Mouse (Mus musculus) forebrain, postnatal 0 days (tissue): ENCODE results near the gene Rtl5. TPM values are rescaled to one million over a fixed set of nuclear protein-coding genes. Genes with fewer than 3 reads are reported as not detected.

Experiments
- ATAC-seq: fragments of 200-750 bp; cut with Nextera tagmentation; 2 replicates; pipeline ENCODE4 v1.8.0; 2017; ENCODE audit warnings: mild to moderate bottlenecking, moderate library complexity
- DNase-seq: peaks from one replicate; pipeline ENCODE4 v3.0.0-alpha.2; 2015
- H3K27ac ChIP-seq: fragments of 300-500 bp; sonication (generic); 2 replicates; pipeline ENCODE4 v1.5.1; 2014; ENCODE audit warnings: low read depth, mild to moderate bottlenecking, antibody characterized with exemption, low read length, moderate library complexity, mixed read lengths
- H3K27me3 ChIP-seq: fragments of 300-500 bp; sonication (generic); 2 replicates; pipeline ENCODE4 v1.6.1; 2014; ENCODE audit warnings: mild to moderate bottlenecking, low read length, mixed read lengths; ENCODE audit not compliant: insufficient read depth
- H3K36me3 ChIP-seq: fragments of 300-500 bp; sonication (generic); 2 replicates; pipeline ENCODE4 v1.6.1; 2014; ENCODE audit warnings: mild to moderate bottlenecking, moderate library complexity; ENCODE audit not compliant: insufficient read depth
- H3K4me1 ChIP-seq: fragments of 300-500 bp; sonication (generic); 2 replicates; pipeline ENCODE4 v1.6.1; 2014; ENCODE audit warnings: antibody characterized with exemption; ENCODE audit not compliant: insufficient read depth
- H3K4me2 ChIP-seq: fragments of 300-500 bp; sonication (generic); 2 replicates; pipeline ENCODE4 v1.6.1; 2014; ENCODE audit warnings: low read depth, mild to moderate bottlenecking, moderate library complexity
- H3K4me3 ChIP-seq: fragments of 300-500 bp; sonication (generic); 2 replicates; pipeline ENCODE4 v1.5.1; 2014; ENCODE audit warnings: low read depth, low read length, mixed read lengths
- H3K9ac ChIP-seq: fragments of 300-500 bp; sonication (generic); 2 replicates; pipeline ENCODE4 v1.6.1; 2014; ENCODE audit warnings: mild to moderate bottlenecking
- H3K9me3 ChIP-seq: fragments of 300-500 bp; sonication (generic); 2 replicates; pipeline ENCODE4 v1.6.1; 2016; ENCODE audit warnings: low read length
- CTCF ChIP-seq: sonication (generic); IDR thresholded peaks from 2 replicates; pipeline ENCODE4 v1.5.1; 2016; ENCODE audit warnings: antibody characterized with exemption, control low read depth, low read depth
- WGBS: fragments of 180-500 bp; shearing (Covaris S2); extraction: QIAGEN DNeasy Blood & Tissue Kit; methylation state at CpG from one replicate; pipeline ENCODE4 v1.1.7; 2014; 5-methylcytosine and 5-hydroxymethylcytosine counted together
- polyA plus RNA-seq: library from polyadenylated mRNA; unstranded; fragments of >200 nt; fragmentation: Nextera tagmentation; extraction: Ambion mirVana; gene quantifications from 2 replicates; pipeline ENCODE4 v1.2.1, GENCODE M21; 2015
- total RNA-seq: library from RNA; depleted of rRNA; stranded (reverse); fragments of >200 nt; gene quantifications from 2 replicates; pipeline ENCODE4 v1.2.3, GENCODE M21; 2014

Rtl5 gene
- total and polyA plus RNA-seq, 2 experiments from 2014 or later = 6.0 to 39.5 TPM

GRCm38 (mm10) chrX:102035671-102036070 lies 35.4 kb downstream of the Rtl5 start:
- no peak overlapping the region for H3K9ac ChIP-seq
- H3K27ac ChIP-seq = no peak overlapping the region
- DNase-seq (no peak), ATAC-seq (no peak)
- no peaks in the 10 kb centered on the region for H3K36me3 ChIP-seq
- no peak for TF ChIP-seq CTCF
- H3K4me2 ChIP-seq = no peak overlapping the region
- no peak overlapping the region for H3K4me3 ChIP-seq
- WGBS = 49% methylated on average over 3 of the region's 3 CpGs
- no peaks in the 10 kb centered on the region for H3K9me3 ChIP-seq
- H3K4me1 ChIP-seq = no peaks in the 10 kb centered on the region
- no peaks in the 10 kb centered on the region for H3K27me3 ChIP-seq

DNA sequence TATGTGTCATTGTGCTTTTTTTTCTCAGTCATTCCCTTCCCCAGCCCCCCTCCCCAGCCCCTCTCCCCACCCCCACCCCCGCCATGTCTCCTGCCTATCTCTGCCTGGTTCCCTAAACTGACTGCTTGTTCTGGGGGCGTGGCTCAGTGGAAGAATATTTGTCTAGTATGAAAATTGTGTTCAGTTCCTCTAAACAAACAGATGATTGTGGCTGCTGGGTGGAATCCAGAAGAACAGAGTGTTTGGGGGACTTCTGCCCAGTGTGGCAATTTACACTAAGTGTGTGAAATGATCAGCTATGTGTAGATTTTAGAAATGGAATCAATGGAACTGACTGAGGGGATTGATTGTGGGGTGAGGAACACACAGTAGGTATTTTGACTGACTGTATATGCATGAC lies 37.5 kb downstream of the Rtl5 start:
- no peaks in the 10 kb centered on the region for H3K36me3 ChIP-seq
- TF ChIP-seq CTCF = no peak
- 77% methylated on average over 2 of the region's 2 CpGs for WGBS
- no peak for ATAC-seq
- H3K9ac ChIP-seq = no peak overlapping the region
- no peak overlapping the region for H3K4me3 ChIP-seq
- H3K27ac ChIP-seq = no peak overlapping the region
- no peaks in the 10 kb centered on the region for H3K4me1 ChIP-seq
- no peaks in the 10 kb centered on the region for H3K9me3 ChIP-seq
- no peak for DNase-seq
- H3K4me2 ChIP-seq = no peak overlapping the region
- no peaks in the 10 kb centered on the region for H3K27me3 ChIP-seq

DNA sequence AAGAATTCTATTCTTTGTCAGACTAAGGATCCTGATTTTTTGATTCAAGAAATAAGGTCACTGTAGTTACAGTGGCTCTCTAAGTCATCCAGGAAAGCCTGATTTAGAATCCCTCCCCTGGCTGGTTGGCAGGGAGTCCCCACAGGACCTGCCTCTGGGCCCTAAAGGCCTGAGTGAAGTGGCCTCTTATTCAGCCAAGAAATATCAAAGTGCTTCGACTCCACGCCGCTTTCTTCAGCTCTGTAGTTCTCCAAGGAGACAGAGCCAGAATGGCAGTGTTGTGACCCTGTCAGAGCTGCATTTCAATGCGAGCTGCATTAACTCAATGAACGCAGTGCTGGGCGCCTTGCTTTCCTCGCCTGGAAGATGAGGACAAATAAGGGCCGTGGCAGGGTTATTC lies 38.7 kb downstream of the Rtl5 start:
- H3K36me3 ChIP-seq = no peaks in the 10 kb centered on the region
- H3K4me3 ChIP-seq = no peak overlapping the region
- ATAC-seq (peak; percentile 27), DNase-seq (no peak)
- H3K27me3 ChIP-seq = no peaks in the 10 kb centered on the region
- no peaks in the 10 kb centered on the region for H3K4me1 ChIP-seq
- H3K27ac ChIP-seq = no peak overlapping the region
- TF ChIP-seq CTCF = no peak
- WGBS = 49% methylated on average over 8 of the region's 8 CpGs
- H3K9ac ChIP-seq = no peak overlapping the region
- no peaks in the 10 kb centered on the region for H3K9me3 ChIP-seq
- no peak overlapping the region for H3K4me2 ChIP-seq

GRCm38 (mm10) chrX:102031851-102032250 lies 39.3 kb downstream of the Rtl5 start:
- H3K9ac ChIP-seq = no peak overlapping the region
- H3K4me2 ChIP-seq = no peak overlapping the region
- WGBS = 51% methylated on average over 6 of the region's 6 CpGs
- H3K36me3 ChIP-seq = no peaks in the 10 kb centered on the region
- DNase-seq = peak; percentile 31
- peak; percentile 78 for ATAC-seq
- no peaks in the 10 kb centered on the region for H3K9me3 ChIP-seq
- 0 out of 2 replicates have a peak overlapping the region, but pooled peaks have one; percentile 3 for H3K27ac ChIP-seq
- no peaks in the 10 kb centered on the region for H3K4me1 ChIP-seq
- TF ChIP-seq CTCF = no peak
- no peak overlapping the region for H3K4me3 ChIP-seq
- H3K27me3 ChIP-seq = no peaks in the 10 kb centered on the region

DNA sequence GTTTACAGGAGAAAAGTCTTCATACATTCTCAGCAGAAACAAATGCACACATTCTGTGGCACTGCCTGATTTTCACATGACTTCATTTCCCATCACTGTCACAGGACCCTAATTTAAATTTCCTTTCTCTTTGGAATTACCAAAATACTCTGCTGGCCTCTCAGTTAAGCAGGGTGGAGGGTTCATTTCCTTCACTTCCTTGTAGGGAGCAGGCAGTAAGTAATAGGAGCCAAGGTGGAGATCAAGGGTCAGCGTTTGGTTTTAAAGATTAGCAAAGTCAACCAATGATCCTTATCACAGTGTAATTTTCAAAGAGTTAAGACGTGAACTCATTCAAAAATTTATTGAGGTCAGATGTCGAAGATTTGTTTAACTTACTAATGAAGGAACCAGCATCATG lies 46.1 kb downstream of the Rtl5 start:
- H3K9ac ChIP-seq = no peak overlapping the region
- 80% methylated on average over 3 of the region's 3 CpGs for WGBS
- no peak for DNase-seq
- H3K36me3 ChIP-seq = no peaks in the 10 kb centered on the region
- H3K4me1 ChIP-seq = no peaks in the 10 kb centered on the region
- no peak overlapping the region for H3K27ac ChIP-seq
- no peak overlapping the region for H3K4me2 ChIP-seq
- TF ChIP-seq CTCF = no peak
- H3K9me3 ChIP-seq = no peaks in the 10 kb centered on the region
- no peaks in the 10 kb centered on the region for H3K27me3 ChIP-seq
- no peak overlapping the region for H3K4me3 ChIP-seq
- ATAC-seq = no peak

DNA sequence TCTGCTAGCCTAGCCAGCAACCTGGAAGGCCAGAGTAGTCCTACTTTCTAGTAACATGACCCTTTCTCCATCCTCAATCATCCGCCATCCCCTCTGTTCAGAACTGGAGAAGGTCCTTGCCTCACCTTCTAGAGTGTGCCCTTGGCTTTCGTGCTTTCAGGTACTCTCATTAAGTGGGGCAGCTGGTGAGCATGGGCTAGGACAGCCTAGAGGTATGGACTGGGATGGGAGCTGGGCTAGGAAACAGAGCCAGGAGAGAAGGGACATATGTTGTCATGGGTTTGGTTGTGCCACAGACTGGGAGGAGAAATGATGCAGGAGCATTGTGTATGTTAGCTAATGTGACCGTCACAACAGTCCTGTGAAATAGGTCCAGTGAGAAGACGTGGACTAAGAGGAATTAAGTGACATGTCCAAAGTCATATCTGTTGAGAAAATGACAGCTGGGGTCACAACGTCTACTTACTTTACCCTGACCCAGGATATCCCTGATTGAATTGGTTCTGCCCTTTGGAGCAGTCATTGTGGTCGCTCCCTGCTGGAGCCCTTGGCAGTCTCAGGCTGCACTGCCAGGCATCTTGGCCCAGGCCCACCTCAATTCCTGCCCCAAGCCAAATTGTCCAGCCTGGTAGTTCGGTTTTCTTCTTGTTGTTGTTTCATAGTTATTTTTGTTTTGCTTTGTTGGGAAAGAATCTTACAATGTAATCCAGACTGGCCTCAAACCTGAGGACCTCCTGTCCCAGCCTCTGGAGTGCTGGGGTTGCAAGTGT lies 51.4 kb downstream of the Rtl5 start:
- WGBS = 74% methylated on average over 7 of the region's 7 CpGs
- H3K27ac ChIP-seq = no peak overlapping the region
- no peaks in the 10 kb centered on the region for H3K36me3 ChIP-seq
- H3K27me3 ChIP-seq = no peaks in the 10 kb centered on the region
- H3K9ac ChIP-seq = no peak overlapping the region
- H3K9me3 ChIP-seq = no peaks in the 10 kb centered on the region
- no peak overlapping the region for H3K4me2 ChIP-seq
- ATAC-seq (no peak), DNase-seq (no peak)
- TF ChIP-seq CTCF = no peak
- H3K4me1 ChIP-seq = no peaks in the 10 kb centered on the region
- no peak overlapping the region for H3K4me3 ChIP-seq

- Histone ChIP-seq H3K36me3 (no peaks in the 10 kb centered on the region), H3K9ac (no peak overlapping the region), H3K9me3 (no peaks in the 10 kb centered on the region), H3K27me3 (no peaks in the 10 kb centered on the region), H3K4me3 (no peak overlapping the region), H3K4me2 (no peak overlapping the region), H3K4me1 (no peaks in the 10 kb centered on the region), H3K27ac (no peak overlapping the region)
- WGBS = 59% methylated on average over 3 of the region's 3 CpGs
- no peak for DNase-seq
- no peak for TF ChIP-seq CTCF
- no peak for ATAC-seq
Observed at GRCm38 (mm10) chrX:102018890-102019289, 52.2 kb downstream of the Rtl5 start.
